Mouse (Mus musculus) monocyte, adult 59 days (primary cell): ENCODE results near the gene Mapk8. TPM values are rescaled to one million over a fixed set of nuclear protein-coding genes. Genes with fewer than 3 reads are reported as not detected.

ENCODE experiments used
- total RNA-seq, 2 experiments: library from RNA; stranded (reverse); gene quantifications; one replicate each; pipeline ENCODE4 v1.2.4; 2023

The Mapk8 gene
- 10 to 100 TPM; 37.2 to 40.6 TPM for total RNA-seq

GRCm38 (mm10) chr14:33447027-33447569, at the start of gene Mapk8:
TSS of gene Mapk8 (minus strand) at chr14:33447158.

GRCm38 (mm10) chr14:33471331-33471730, 24.4 kb upstream of the Mapk8 start, which contains the start of gene Frmpd2:
TSS of gene Frmpd2 (plus strand) at chr14:33471696.

Other genes starting within 250 kb of the Mapk8 start
- gene Arhgap22, start 233.1 kb downstream of the Mapk8 start, total RNA-seq = 1 to 10 TPM; 3.3 to 6.6 TPM
- gene Frmpd2, start 24.5 kb upstream of the Mapk8 start, total RNA-seq = not detected
- not detected for gene Ptpn20, start 142.0 kb upstream of the Mapk8 start, total RNA-seq